Mouse (Mus musculus) ES-Bruce4 (cell line): Measurements from ENCODE around the gene Fetub. TPM values are rescaled to one million over a fixed set of nuclear protein-coding genes. Genes with fewer than 3 reads are reported as not detected.

Experiments
- H3K27ac ChIP-seq: 2 replicates; pipeline ENCODE4 v1.5.1; 2012; ENCODE audit warnings: low read length, inconsistent platforms; ENCODE audit not compliant: insufficient read depth
- H3K27me3 ChIP-seq: 2 replicates; pipeline ENCODE4 v1.6.1; 2012; ENCODE audit warnings: mild to moderate bottlenecking, low read length, inconsistent platforms; ENCODE audit not compliant: control insufficient read depth, poor library complexity, insufficient read depth, severe bottlenecking
- H3K36me3 ChIP-seq: 2 replicates; pipeline ENCODE4 v1.6.1; 2012; ENCODE audit warnings: inconsistent platforms, mild to moderate bottlenecking, low read length, moderate library complexity; ENCODE audit not compliant: control insufficient read depth, poor library complexity, insufficient read depth, severe bottlenecking
- H3K4me1 ChIP-seq: one replicate; pipeline ENCODE4 v1.8.1; 2011; ENCODE audit warnings: low read length; ENCODE audit not compliant: control insufficient read depth, insufficient read depth
- H3K4me3 ChIP-seq: 2 replicates; pipeline ENCODE4 v1.5.1; 2011; ENCODE audit warnings: low read depth, mild to moderate bottlenecking, low read length
- H3K9ac ChIP-seq: 2 replicates; pipeline ENCODE4 v1.6.1; 2012; ENCODE audit warnings: low read depth, mild to moderate bottlenecking, inconsistent platforms; ENCODE audit not compliant: poor library complexity, severe bottlenecking
- H3K9me3 ChIP-seq: replicated peaks from 2 replicates; pipeline ENCODE4 v1.6.1; 2012; ENCODE audit warnings: mild to moderate bottlenecking, low read length, inconsistent platforms; ENCODE audit not compliant: control insufficient read depth, poor library complexity, insufficient read depth, severe bottlenecking
- CTCF ChIP-seq: IDR thresholded peaks from one replicate; pipeline ENCODE4 v1.8.1; 2011; ENCODE audit warnings: low read depth, low read length
- EP300 ChIP-seq: IDR thresholded peaks from 2 replicates; pipeline ENCODE4 v1.6.1; 2011; ENCODE audit warnings: low read depth, low read length; ENCODE audit not compliant: insufficient read depth
- POLR2A ChIP-seq: IDR thresholded peaks from one replicate; pipeline ENCODE4 v1.8.1; 2011; ENCODE audit warnings: low read length; ENCODE audit not compliant: insufficient read depth
- polyA plus RNA-seq: library from polyadenylated mRNA; stranded (reverse); fragments of >200 nt; gene quantifications from 2 replicates; pipeline ENCODE4 v1.2.4, GENCODE M21; 2011; ENCODE audit warnings: low read depth; ENCODE audit not compliant: missing spikeins, insufficient read depth, insufficient read length

Fetub gene
- polyA plus RNA-seq, 1 experiment = 2.2 TPM

- Histone ChIP-seq H3K9me3 (no peaks in the 10 kb centered on the region), H3K9ac (no peak overlapping the region), H3K4me1 (no peaks in the 10 kb centered on the region), H3K36me3 (no peaks in the 10 kb centered on the region), H3K27me3 (no peaks in the 10 kb centered on the region), H3K4me3 (no peak overlapping the region), H3K27ac (no peak overlapping the region)
- TF ChIP-seq CTCF = no peak
- no peak for TF ChIP-seq POLR2A
- TF ChIP-seq EP300 = no peak
Observed at GRCm38 (mm10) chr16:22963293-22963692, 45.2 kb downstream of the Fetub start.

- Histone ChIP-seq H3K9me3 (no peaks in the 10 kb centered on the region), H3K27me3 (no peaks in the 10 kb centered on the region)
- TF ChIP-seq CTCF (no peak), POLR2A (no peak), EP300 (no peak)
Observed at GRCm38 (mm10) chr16:22967383-22968030, 49.4 kb downstream of the Fetub start.

More at GRCm38 (mm10) chr16:22967383-22968030, 49.4 kb downstream of the Fetub start:
- no peaks in the 10 kb centered on the region for H3K4me1 ChIP-seq
- H3K9ac ChIP-seq = no peak overlapping the region
- no peaks in the 10 kb centered on the region for H3K36me3 ChIP-seq
- H3K27ac ChIP-seq = no peak overlapping the region
- H3K4me3 ChIP-seq = no peak overlapping the region

Other genes with a start within 250 kb of the Fetub start
- not detected in 2 replicates for gene Crygs, start 106.8 kb upstream of the Fetub start, polyA plus RNA-seq
- 20.5 and 22.0 TPM in 2 replicates for gene Tbccd1, start 60.7 kb upstream of the Fetub start, polyA plus RNA-seq
- 56.5 and 59.1 TPM in 2 replicates for gene Dnajb11, start 60.5 kb upstream of the Fetub start, polyA plus RNA-seq
- gene Ahsg, start 27.1 kb upstream of the Fetub start, polyA plus RNA-seq = 0.81 TPM in 1 of 2 replicates, not detected in the other
- not detected in 2 replicates for gene Hrg, start 32.7 kb downstream of the Fetub start, polyA plus RNA-seq
- 1.2 TPM in 1 of 2 replicates, not detected in the other for gene Kng2, start 111.1 kb downstream of the Fetub start, polyA plus RNA-seq
- gene Kng1, start 139.5 kb downstream of the Fetub start, polyA plus RNA-seq = 1.1 TPM in 1 of 2 replicates, not detected in the other
- gene Eif4a2, start 189.1 kb downstream of the Fetub start, polyA plus RNA-seq = 967 and 1,069 TPM in 2 replicates
- 71.2 and 73.8 TPM in 2 replicates for gene Rfc4, start 209.4 kb downstream of the Fetub start, polyA plus RNA-seq
- gene Adipoq, start 228.2 kb downstream of the Fetub start, polyA plus RNA-seq = not detected in 2 replicates